Mouse (Mus musculus): Measurements from ENCODE around the gene Retreg1.

Retreg1 gene

DNA sequence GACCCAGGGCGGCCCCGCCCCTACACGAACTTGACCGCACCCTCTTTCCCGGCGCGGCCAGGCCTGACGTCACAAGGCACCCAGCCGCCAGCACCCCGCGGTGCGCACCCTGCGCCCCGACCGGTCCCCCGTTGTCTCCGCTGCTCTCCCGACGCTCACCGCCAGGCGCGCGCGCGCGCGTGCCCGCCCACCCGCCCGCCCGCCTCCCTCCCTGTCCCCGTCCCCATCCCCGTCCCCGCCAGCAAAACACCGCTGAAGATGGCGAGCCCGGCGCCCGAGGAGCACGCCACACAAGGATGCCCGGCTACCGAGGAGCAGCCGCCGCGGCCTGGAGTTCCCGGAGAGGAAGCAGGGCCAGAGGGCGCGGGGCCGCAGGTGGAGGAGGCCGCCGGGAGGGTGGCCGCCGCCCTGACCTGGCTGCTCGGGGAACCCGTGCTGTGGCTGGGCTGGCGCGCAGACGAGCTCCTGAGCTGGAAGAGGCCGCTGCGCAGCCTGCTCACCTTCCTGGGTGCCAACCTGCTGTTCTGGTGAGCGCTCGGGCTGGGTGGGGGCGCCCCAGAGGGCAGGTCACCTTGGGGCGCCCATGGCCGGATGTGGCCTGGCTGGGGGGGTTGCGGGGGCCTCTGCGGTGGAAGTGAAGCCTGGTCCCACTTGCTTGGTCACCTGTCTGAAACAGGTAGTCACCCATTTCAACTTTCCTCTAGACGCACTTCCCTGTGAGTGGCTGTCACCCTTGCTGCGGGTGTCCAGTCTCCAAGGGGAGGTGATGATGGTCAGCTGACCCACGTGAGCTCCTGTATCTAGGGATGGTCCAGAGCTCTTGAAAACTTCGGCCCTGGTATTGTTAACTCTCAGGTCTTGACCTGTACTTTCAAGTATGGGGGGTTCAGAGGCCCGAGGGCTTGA, at the start of gene Retreg1:
Gene Retreg1 (plus strand): TSS at position 95 of the 906 bp plus-strand sequence.
- peak; percentile 51 for DNase-seq (ENCODE audit: low read depth, low spot score)

DNA sequence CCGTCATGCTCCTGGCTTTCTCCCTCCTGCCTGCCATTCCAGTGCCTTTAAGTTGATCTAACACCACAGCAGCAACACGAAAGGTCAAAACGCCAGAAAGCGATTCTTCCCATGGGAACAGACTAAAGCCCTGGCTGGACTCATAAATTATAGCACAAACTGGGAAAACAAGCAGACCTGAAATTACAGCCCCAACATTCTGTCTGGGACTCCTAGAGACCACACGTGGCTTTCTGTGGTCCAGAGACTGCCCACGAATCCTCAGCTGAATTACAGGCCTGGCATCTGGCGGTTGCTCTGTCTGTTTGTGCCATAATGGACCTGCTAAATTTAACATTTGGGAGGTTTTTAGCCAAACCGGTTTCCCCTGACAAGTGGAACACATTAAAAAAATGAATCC, 48.9 kb upstream of the Retreg1 start:
- no peak for DNase-seq (ENCODE audit: low read depth, low spot score)

DNA sequence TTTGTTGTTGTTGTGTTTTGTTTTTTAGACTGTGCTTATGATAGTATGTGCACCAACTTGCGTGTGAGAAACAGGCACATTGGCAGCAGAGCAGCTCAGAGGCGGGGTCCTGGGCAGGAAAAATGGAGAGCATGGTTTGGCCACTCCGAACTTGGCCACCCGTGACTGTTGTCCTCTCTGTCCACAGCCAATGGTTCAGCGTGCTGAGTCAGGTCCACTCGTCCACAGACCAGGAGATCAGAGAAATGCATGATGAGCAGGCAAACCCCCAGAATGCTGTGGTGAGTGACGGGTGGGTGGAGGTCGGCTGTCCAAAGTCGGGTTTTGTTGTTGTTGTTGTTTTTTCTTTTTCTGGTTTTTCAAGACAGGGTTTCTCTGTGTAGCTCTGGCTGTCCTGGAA, 47.5 kb upstream of the Retreg1 start:
- no peak for DNase-seq (ENCODE audit: low read depth, low spot score)

DNA sequence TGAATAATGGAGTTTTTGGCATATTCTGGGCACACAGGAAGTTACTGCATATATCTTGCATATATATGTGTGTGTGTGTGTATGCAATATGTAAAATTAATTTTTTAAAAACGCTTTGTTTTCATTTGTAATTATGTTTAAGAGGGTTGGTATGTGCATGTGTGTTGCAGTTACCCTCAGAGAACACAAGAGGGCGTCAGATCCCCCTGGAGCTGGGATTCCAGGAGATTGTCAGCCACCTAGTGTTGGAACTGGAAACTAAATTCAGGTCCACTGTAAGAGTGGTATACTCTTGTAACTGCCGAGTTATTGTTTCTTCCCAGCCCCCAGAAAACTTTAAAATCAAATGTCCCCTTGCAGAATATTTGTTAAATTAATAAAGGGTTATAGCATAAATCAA, 46.6 kb upstream of the Retreg1 start:
- no peak for DNase-seq (ENCODE audit: low read depth, low spot score)

DNA sequence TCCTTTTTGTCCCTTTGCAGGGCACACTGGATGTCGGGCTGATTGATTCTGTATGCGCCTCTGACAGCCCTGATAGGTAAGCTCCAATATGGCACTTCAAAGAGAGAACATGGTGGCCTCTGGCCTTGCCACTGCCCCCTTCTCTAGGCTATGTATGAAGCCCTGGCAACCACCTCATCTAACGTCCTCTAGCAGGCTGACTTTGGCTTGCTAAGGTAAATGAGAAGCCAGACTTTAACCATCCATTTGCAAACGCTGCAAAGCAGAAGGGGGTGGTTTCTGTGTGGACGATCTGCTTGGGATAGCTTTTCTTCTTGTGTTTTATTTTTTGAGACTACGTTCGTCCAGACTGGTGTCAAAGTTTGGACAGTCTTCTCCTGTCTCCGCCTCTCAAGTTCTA, 45.8 kb upstream of the Retreg1 start:
- no peak for DNase-seq (ENCODE audit: low read depth, low spot score)

DNA sequence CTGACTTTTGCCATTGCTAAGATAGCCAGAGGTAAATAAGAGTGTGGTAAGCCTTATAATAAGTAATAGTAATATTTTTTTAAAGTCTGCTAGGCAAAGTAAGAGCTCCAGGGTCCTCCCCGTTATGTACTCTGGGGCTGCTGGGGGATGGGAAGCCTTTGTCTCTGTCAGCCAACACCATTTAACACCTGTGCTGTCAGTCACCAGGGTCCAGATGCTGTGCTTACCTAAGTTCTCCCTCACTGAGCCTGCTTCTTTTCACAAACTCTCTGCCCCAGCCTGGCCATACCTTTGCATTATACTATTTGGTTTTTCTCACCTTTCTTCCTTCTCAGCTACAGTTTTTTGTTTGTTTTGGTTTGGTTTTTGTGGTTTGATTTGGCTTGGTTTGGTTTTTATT, 45.1 kb upstream of the Retreg1 start:
- DNase-seq (ENCODE audit: low read depth, low spot score): no peak

DNA sequence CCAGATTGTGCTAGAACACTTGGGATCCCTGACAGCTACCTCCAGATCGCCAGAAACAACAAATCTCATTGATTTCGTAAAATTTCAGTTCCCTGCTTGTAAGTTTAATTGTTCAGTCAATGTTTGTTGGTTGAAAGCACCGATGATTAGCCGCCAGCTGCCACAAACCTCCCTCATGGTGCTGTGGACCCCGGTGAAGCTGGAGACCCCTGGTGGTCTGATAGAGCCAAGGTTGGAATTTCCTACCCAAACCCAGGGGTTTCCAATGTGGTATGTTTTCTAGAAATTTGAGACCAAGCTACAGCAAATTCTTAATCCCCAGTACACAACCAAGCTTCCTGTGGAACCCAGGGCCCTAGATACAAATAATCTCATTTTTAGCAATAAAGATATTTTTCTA, 41.3 kb upstream of the Retreg1 start:
- no peak for DNase-seq (ENCODE audit: low read depth, low spot score)

DNA sequence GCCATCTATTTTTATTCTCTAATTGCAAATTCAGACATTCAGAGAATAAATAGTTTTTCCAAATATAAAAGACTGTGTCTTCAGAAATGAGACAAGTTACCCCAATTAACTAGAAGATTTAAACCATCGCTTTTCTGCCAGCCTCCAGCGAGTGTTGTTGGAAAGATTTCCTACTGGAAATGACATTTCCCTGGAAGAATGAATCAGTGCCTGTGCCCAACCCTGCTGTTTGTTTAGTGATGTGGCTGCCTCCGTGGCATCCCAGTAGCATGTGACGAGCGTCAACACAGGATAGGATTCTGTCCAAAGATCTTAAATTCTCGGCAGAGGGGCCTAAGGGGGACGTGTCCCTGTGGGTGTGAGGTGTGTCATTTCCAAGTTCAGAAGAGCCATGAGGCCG, 40.8 kb upstream of the Retreg1 start:
- DNase-seq (ENCODE audit: low read depth, low spot score): no peak

DNA sequence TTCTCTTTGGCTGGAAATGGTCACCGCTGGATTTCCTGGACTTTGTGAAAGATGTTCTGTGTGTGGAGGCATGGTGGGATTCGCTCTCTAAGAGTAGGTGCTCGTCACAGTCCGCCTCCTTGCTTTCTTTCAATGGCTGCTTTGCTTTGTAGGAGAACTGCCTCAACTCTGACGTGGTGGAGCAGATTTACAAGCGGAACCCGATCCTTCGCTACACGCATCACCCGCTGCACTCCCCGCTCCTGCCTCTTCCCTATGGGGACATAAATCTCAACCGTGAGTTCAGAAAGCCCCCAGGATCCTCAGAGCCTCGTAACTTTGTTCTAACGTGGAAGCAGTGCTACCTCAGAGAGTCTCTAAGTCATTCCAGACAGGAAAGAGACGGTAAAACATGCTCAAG, 39.9 kb upstream of the Retreg1 start:
- DNase-seq (ENCODE audit: low read depth, low spot score): no peak

DNA sequence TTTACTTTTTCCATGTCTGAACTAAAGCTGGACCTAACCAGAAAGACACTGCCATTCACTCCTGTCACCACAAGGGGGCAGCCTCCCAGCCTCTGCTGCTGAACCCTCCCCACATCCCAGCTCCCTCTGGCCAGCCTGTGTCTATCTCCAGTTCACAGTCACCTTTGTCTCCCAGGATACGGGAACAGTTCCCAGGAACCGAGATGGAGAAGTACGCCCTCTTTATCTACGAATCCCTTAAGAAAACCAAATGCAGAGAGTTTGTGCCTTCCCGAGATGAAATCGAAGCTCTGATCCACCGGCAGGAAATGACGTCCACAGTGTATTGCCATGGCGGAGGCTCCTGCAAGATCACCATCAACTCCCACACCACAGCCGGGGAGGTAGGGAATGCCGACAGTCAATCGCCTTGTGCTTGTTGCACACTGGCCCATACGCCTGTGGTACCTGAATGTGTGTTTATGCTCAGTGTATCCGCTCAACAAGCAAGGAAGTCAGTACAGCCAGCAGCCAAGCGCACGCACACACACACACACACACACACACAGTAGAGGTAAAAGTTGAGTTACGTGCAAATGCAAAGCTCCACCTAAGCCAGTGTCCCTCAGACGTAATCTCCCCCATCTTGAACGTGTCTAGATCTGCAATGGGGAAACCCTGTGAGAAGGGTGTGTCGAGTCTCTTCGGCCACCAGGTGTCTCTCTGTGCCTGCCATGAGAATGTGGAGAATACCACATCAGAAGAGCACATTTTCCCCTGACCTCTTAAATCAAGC, 37.5 kb upstream of the Retreg1 start:
- DNase-seq (ENCODE audit: low read depth, low spot score): peak; percentile 49

DNA sequence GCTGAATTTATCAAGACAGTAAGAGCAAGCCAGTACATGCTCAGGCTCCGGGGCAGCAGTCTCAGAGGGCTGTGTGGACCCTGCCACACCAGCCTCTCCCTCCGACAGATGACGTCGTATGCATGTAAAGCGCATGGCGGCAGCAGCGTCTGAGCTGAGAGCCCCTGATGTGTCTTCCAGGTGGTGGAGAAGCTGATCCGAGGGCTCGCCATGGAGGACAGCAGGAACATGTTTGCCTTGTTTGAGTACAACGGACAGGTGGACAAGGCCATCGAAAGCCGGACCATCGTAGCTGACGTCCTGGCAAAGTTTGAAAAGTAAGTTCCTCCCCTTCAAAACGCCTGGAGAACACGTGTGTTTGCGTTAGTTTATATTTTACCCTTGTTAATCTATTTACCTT, 36.6 kb upstream of the Retreg1 start:
- DNase-seq (ENCODE audit: low read depth, low spot score): no peak

DNA sequence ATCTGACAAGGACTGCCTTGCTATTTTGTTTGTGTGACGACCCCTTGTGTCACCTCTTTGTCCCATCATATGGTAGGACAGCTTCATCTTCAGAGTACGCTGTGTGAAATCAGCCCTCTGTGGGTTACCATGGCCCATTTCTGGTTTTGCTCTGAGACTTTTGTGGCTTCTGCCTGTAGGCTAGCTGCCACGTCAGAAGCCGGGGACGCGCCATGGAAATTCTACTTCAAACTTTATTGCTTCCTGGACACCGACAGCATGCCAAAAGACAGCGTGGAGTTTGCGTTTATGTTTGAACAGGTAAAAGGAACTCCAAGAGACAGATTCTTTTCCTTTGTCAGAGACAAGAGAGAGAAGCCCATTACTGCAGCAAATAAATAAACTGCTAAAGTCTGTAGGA, 36.1 kb upstream of the Retreg1 start:
- DNase-seq (ENCODE audit: low read depth, low spot score): no peak

DNA sequence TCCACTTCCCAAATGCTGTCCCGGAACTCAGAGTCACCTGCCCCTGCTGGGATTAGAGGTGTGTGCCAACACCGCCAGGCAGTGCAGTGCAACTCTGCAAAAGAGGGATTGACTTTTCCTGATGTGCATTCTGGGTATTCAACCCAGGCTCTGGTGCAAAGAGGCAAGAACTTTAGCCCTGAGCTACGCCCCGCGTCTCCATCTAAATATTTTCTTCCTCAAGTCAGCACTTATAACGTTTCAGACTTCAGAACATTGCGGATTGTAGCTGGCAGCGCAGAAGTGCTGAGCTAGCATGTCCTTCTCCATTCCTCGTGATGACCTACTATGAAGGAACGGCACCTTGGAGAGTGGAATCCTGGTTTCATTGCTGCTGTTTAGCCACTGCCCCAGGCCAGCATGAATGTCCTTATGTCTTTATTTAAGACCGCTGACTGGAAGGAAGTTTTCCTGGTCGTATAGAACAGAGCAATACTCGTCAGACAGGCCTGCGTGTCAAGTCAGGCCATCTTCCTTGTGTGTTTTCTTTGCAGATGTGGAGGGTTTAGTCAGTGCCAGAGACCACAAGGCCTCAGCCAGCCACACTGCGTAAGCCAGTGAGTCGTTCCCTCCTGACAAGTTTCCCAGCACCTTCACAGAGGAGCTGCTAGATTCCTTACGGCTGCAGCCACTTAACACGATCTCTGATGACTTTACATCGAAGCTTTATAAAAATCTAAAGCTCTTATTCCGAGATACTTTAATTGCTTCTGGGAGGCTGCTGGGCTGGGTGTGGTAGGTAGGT, 34.1 kb upstream of the Retreg1 start:
- DNase-seq (ENCODE audit: low read depth, low spot score): no peak

DNA sequence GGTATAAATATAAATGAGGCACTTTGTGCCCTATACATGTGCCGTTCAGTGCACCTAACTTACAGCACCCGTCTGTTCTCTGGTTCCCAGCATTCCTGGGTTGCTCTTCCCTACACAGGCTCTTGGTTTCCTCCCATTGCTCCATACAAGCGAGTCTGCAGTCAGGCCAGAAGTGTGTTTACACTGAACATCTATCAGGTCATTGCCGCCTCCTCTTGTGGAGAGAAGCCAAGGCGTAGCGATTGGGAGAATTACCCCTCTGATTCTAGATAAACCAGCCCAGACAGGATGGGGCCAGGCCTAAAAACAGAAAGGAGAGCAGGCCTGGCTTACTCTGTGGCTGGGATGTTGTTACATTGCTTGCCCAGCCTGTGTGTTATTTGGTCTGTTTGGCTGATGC, 33.3 kb upstream of the Retreg1 start:
- DNase-seq (ENCODE audit: low read depth, low spot score): no peak

DNA sequence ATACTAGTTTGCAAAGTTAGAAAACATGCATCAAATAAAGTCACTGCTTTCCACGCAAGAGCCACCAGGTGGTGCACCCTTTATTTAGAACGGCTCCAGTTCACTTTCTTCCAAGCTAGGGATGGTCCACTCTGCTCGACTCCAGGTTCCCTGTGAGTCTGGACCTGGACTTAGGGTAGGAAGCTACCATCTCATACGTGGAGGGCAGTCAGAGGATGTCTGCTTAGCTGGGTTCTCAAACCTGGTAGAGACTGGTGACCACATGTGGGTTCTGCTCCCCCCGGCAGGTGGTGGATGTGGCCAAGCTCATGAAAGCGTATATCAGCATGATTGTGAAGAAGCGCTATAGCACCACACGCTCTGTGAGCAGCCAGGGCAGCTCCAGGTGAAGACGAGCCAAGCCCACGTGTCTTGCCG, 31.1 kb upstream of the Retreg1 start:
- no peak for DNase-seq (ENCODE audit: low read depth, low spot score)

DNA sequence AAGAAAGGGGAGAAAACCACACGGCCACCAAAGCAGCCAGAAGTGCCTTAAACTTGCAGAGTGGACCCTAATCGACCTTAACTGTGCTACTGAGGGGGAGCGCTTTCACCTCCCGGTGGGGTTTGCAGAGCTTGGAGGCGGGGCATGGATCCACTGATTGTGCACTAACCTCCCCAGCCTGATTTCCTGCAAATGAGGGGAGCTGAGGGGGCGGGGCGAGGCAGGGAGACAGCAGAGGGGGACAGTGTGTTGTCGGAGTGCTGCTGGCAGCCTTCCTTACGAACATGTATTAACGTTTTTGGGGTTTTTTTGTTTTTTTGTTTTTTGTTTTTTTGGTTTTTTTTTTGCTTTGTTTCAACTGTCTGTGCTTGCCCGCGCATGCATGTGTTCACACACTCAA, 30.5 kb upstream of the Retreg1 start:
- DNase-seq (ENCODE audit: low read depth, low spot score): no peak

DNA sequence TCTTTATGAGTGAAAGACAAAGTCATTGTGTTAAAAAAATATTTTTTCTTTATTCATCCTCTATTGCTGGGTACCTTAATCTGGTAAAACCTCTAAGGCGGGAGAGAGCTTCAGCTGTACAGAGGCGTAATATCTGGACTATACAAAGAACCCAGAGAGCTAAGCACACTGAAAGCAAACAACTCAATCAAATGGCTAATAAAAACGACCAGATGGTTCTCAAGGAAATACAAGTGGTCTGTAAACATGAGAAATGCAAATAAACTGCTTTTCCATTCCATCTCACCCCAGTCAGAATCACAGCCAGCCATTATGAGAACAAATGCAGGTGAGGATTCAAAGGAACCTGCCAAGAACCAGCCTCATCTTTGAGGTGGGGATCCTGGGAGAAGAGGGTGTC, 28.4 kb upstream of the Retreg1 start:
- DNase-seq (ENCODE audit: low read depth, low spot score): no peak

DNA sequence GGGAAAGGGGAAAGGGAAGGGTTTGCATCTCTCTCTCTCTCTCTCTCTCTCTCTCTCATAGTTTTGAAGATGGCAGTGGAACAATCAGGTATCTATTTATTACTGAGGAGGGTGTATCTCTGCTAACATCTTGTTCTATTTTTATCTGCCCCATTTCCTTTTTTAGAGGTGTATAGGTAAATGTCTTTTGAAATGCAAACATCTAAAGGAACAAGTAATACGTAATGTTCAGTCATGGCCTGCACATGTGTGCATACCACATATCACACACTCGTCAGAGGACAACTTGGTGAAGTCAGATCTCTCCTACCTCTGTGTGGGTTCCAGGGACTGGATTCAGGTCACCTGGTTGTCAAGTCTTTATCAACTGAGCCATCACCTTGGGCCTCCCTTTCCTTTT, 25.8 kb upstream of the Retreg1 start:
- no peak for DNase-seq (ENCODE audit: low read depth, low spot score)

DNA sequence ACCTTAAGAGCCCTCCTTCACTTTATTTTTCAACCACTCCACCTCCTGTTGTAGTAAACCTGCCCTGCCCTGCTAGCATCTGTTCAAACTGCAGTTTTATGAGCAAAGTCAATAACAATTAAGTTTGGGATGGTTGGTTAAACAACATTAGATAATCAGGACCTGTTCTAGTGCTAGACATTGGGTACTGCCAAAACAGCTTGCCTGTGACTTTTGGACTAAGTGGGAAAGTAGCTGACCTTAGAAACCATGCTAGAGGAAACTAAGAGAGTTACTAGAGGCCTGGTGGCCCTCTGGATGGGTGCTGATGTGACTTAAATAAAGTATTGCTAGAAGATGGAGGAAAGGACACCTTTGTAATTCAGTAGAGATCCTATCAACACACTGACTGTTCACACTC, 21.0 kb upstream of the Retreg1 start:
- DNase-seq (ENCODE audit: low read depth, low spot score): no peak

DNA sequence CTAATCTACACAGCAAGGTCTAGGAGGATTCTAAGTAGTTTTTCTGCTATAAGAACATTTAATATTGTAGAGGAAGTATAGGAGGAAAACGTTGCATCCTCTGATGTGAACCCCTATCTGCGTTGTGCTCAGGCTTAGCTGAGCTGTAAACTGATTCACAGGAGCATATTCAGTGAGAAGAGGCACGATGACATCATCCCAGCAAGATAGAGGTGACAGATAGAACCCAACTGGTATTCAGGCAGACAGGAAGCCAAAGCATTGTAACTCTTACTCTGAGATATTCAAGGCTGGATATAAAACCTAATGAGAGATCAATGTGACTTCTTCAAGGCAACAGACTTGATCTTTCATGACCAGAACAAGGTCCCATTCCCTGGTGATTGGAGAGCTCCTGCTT, 20.3 kb upstream of the Retreg1 start:
- DNase-seq (ENCODE audit: low read depth, low spot score): no peak

DNA sequence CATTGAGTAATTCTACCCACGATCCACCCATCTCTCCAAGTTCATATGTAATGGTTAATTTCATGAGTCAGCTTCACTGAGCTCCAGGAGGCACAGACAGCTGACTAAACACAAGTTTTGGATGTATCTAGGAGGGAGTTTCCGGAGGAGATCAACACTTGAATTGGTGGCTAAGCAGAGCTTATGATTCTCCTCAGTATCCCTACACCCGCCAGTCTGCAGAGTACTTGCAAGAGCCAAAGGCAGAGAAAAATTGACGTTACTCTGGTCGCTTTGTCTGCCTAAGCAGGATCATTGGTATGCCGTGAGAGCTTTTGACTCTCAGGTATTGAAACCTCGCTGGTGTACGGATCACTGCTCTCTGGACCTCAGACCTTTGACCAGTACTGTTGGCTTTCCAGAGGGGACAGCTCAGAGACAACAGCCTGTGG, 16.4 kb upstream of the Retreg1 start:
- DNase-seq (ENCODE audit: low read depth, low spot score): no peak

DNA sequence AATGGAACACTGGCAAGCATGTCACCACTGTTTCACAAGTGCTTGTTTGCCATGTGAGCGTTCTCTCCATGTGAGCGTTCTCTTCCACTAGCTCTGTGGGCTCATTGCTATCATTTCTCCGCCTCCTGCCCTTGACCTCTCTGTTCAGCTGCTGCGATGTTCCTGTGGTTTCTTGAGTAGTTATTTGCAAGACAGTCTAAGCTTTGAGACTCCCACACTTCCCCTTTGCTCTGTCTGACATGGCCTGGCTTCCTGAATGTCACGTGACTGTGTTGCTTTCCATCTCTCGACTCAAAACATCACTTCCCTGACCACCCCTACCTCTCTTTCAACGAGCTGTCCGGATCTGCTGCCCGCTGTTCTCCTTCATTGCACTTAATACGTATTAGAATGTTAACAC, 14.5 kb upstream of the Retreg1 start:
- DNase-seq (ENCODE audit: low read depth, low spot score): peak; percentile 54
